Mouse (Mus musculus) liver (tissue): Measurements from ENCODE around the gene Dgat2.

ENCODE experiments used
- DNase-seq: peaks from one replicate; pipeline ENCODE4 v3.0.0-alpha.2; 2020; ENCODE audit warnings: mixed read lengths

Dgat2 gene

GRCm38 (mm10) chr7:99136789-99137188 lies 45.7 kb downstream of the Dgat2 start:
- DNase-seq, result no peak

- DNase-seq, result no peak
Observed at GRCm38 (mm10) chr7:99133811-99134402, 48.6 kb downstream of the Dgat2 start.

GRCm38 (mm10) chr7:99132597-99132996 lies 49.9 kb downstream of the Dgat2 start:
- DNase-seq, result no peak

GRCm38 (mm10) chr7:99131819-99132353 lies 50.6 kb downstream of the Dgat2 start:
- no peak for DNase-seq

GRCm38 (mm10) chr7:99128965-99129364 lies 53.6 kb downstream of the Dgat2 start:
- no peak for DNase-seq

- DNase-seq, result no peak
Observed at GRCm38 (mm10) chr7:99128020-99128950, 54.2 kb downstream of the Dgat2 start.

- no peak for DNase-seq
Observed at GRCm38 (mm10) chr7:99126057-99126456, 56.5 kb downstream of the Dgat2 start.

- no peak for DNase-seq
Observed at GRCm38 (mm10) chr7:99122651-99123050, 59.9 kb downstream of the Dgat2 start.

GRCm38 (mm10) chr7:99120865-99121521 lies 61.5 kb downstream of the Dgat2 start:
- no peak for DNase-seq

- DNase-seq, result no peak
Observed at GRCm38 (mm10) chr7:99120082-99120481, 62.4 kb downstream of the Dgat2 start.

GRCm38 (mm10) chr7:99116781-99117180 lies 65.7 kb downstream of the Dgat2 start:
- no peak for DNase-seq

- no peak for DNase-seq
Observed at GRCm38 (mm10) chr7:99114006-99114726, 68.4 kb downstream of the Dgat2 start.

GRCm38 (mm10) chr7:99107566-99107965 lies 75.0 kb downstream of the Dgat2 start:
- DNase-seq, result no peak

- DNase-seq, result no peak
Observed at GRCm38 (mm10) chr7:99106714-99107270, 75.7 kb downstream of the Dgat2 start.
